Mouse (Mus musculus) intestine, embryonic 14.5 days (tissue): ENCODE data around the gene Nebl. TPM values are rescaled to one million over a fixed set of nuclear protein-coding genes. Genes with fewer than 3 reads are reported as not detected.

Source experiments
- ATAC-seq: fragments of 200-750 bp; cut with Nextera tagmentation; replicated peaks from 2 replicates; pipeline ENCODE4 v1.8.0; 2017; ENCODE audit warnings: low read depth, moderate number of reproducible peaks, moderate TSS enrichment, moderate library complexity; ENCODE audit not compliant: low FRiP score, low TSS enrichment
- DNase-seq: peaks from one replicate; pipeline ENCODE4 v3.0.0-alpha.2; 2018; ENCODE audit warnings: low spot score
- H3K27ac ChIP-seq: fragments of 300-500 bp; sonication (generic); 2 replicates; pipeline ENCODE4 v1.5.1; 2014; ENCODE audit warnings: low read depth, mild to moderate bottlenecking, control low read depth
- H3K27me3 ChIP-seq: fragments of 300-500 bp; sonication (generic); replicated peaks from 2 replicates; pipeline ENCODE4 v1.6.1; 2014; ENCODE audit warnings: low read length, control low read depth; ENCODE audit not compliant: control insufficient read depth, insufficient read depth
- H3K36me3 ChIP-seq: fragments of 300-500 bp; sonication (generic); 2 replicates; pipeline ENCODE4 v1.6.1; 2014; ENCODE audit warnings: low read length, control low read depth; ENCODE audit not compliant: control insufficient read depth, insufficient read depth
- H3K4me1 ChIP-seq: fragments of 300-500 bp; sonication (generic); replicated peaks from 2 replicates; pipeline ENCODE4 v1.6.1; 2014; ENCODE audit warnings: low read length, control low read depth, mixed read lengths; ENCODE audit not compliant: control insufficient read depth, insufficient read depth
- H3K4me2 ChIP-seq: fragments of 300-500 bp; sonication (generic); 2 replicates; pipeline ENCODE4 v1.6.1; 2014; ENCODE audit warnings: low read length
- H3K4me3 ChIP-seq: fragments of 300-500 bp; sonication (generic); 2 replicates; pipeline ENCODE4 v1.5.1; 2014; ENCODE audit warnings: low read depth, low read length, control low read depth, mixed read lengths
- H3K9ac ChIP-seq: fragments of 300-500 bp; sonication (generic); 2 replicates; pipeline ENCODE4 v1.6.1; 2014; ENCODE audit warnings: mild to moderate bottlenecking, low read length
- H3K9me3 ChIP-seq: fragments of 300-500 bp; sonication (generic); 2 replicates; pipeline ENCODE4 v1.6.1; 2016; ENCODE audit warnings: low read length, control low read depth; ENCODE audit not compliant: control insufficient read depth
- WGBS: fragments of 180-500 bp; shearing (Covaris S2); extraction: QIAGEN DNeasy Blood & Tissue Kit; methylation state at CpG from one replicate; pipeline ENCODE4 v1.1.7; 2014; 5-methylcytosine and 5-hydroxymethylcytosine counted together
- polyA plus RNA-seq: library from polyadenylated mRNA; unstranded; fragments of >200 nt; fragmentation: Nextera tagmentation; extraction: Ambion mirVana; gene quantifications from 2 replicates; pipeline ENCODE4 v1.2.1, GENCODE M21; 2014

Nebl gene
- polyA plus RNA-seq, 1 experiment from 2014 or later = 0.99 TPM

GRCm38 (mm10) chr2:17638631-17639030 is 92.6 kb downstream of the Nebl start:
- no peaks in the 10 kb centered on the region for H3K4me1 ChIP-seq
- ATAC-seq = no peak
- no peak overlapping the region for H3K4me2 ChIP-seq
- no peaks in the 10 kb centered on the region for H3K36me3 ChIP-seq
- no peaks in the 10 kb centered on the region for H3K27me3 ChIP-seq
- H3K27ac ChIP-seq = no peak overlapping the region
- H3K9me3 ChIP-seq = no peaks in the 10 kb centered on the region
- DNase-seq = no peak
- 61% methylated on average over 5 of the region's 5 CpGs for WGBS
- H3K9ac ChIP-seq = no peak overlapping the region
- H3K4me3 ChIP-seq = no peak overlapping the region

GRCm38 (mm10) chr2:17623931-17624330 is 107.3 kb downstream of the Nebl start:
- no peak overlapping the region for H3K4me3 ChIP-seq
- DNase-seq (no peak), ATAC-seq (no peak)
- no peaks in the 10 kb centered on the region for H3K27me3 ChIP-seq
- no peak overlapping the region for H3K4me2 ChIP-seq
- no peak overlapping the region for H3K27ac ChIP-seq
- no peaks in the 10 kb centered on the region for H3K4me1 ChIP-seq
- H3K9me3 ChIP-seq = no peaks in the 10 kb centered on the region
- H3K9ac ChIP-seq = no peak overlapping the region
- H3K36me3 ChIP-seq = no peaks in the 10 kb centered on the region
- 44% methylated on average over 3 of the region's 3 CpGs for WGBS

GRCm38 (mm10) chr2:17610259-17610658 is 121.0 kb downstream of the Nebl start:
- Histone ChIP-seq H3K4me3 (no peak overlapping the region), H3K4me1 (no peaks in the 10 kb centered on the region), H3K36me3 (no peaks in the 10 kb centered on the region), H3K9ac (no peak overlapping the region), H3K27ac (no peak overlapping the region), H3K27me3 (no peaks in the 10 kb centered on the region), H3K4me2 (no peak overlapping the region), H3K9me3 (no peaks in the 10 kb centered on the region)
- DNase-seq (no peak), ATAC-seq (no peak)
- 65% methylated on average over 3 of the region's 3 CpGs for WGBS

GRCm38 (mm10) chr2:17603573-17603972 is 127.7 kb downstream of the Nebl start:
- Histone ChIP-seq H3K27me3 (no peaks in the 10 kb centered on the region), H3K4me3 (no peak overlapping the region), H3K9me3 (no peaks in the 10 kb centered on the region), H3K36me3 (no peaks in the 10 kb centered on the region), H3K4me2 (no peak overlapping the region), H3K27ac (no peak overlapping the region), H3K4me1 (no peaks in the 10 kb centered on the region), H3K9ac (no peak overlapping the region)
- DNase-seq = no peak
- no peak for ATAC-seq
- WGBS = 63% methylated on average over 4 of the region's 4 CpGs

GRCm38 (mm10) chr2:17600652-17601051 is 130.6 kb downstream of the Nebl start:
- ATAC-seq = no peak
- 80% methylated on average over 2 of the region's 2 CpGs for WGBS
- DNase-seq = no peak
- Histone ChIP-seq H3K4me3 (no peak overlapping the region), H3K4me2 (no peak overlapping the region), H3K9me3 (no peaks in the 10 kb centered on the region), H3K9ac (no peak overlapping the region), H3K36me3 (no peaks in the 10 kb centered on the region), H3K4me1 (no peaks in the 10 kb centered on the region), H3K27ac (no peak overlapping the region), H3K27me3 (no peaks in the 10 kb centered on the region)

GRCm38 (mm10) chr2:17599860-17600259 is 131.4 kb downstream of the Nebl start:
- WGBS = 67% methylated on average over 4 of the region's 4 CpGs
- no peak overlapping the region for H3K4me2 ChIP-seq
- ATAC-seq = no peak
- no peak for DNase-seq
- no peaks in the 10 kb centered on the region for H3K36me3 ChIP-seq
- no peaks in the 10 kb centered on the region for H3K4me1 ChIP-seq
- H3K4me3 ChIP-seq = no peak overlapping the region
- no peak overlapping the region for H3K27ac ChIP-seq
- H3K9me3 ChIP-seq = no peaks in the 10 kb centered on the region
- no peaks in the 10 kb centered on the region for H3K27me3 ChIP-seq
- H3K9ac ChIP-seq = no peak overlapping the region

- H3K27ac ChIP-seq = no peak overlapping the region
- WGBS = 38% methylated on average over 2 of the region's 2 CpGs
- no peaks in the 10 kb centered on the region for H3K4me1 ChIP-seq
- ATAC-seq (no peak), DNase-seq (no peak)
- H3K36me3 ChIP-seq = no peaks in the 10 kb centered on the region
- no peaks in the 10 kb centered on the region for H3K27me3 ChIP-seq
- H3K9ac ChIP-seq = no peak overlapping the region
- no peak overlapping the region for H3K4me2 ChIP-seq
- no peaks in the 10 kb centered on the region for H3K9me3 ChIP-seq
- no peak overlapping the region for H3K4me3 ChIP-seq
These were observed 133.3 kb downstream of the Nebl start for GRCm38 (mm10) chr2:17597932-17598331.

GRCm38 (mm10) chr2:17589669-17590068 is 141.6 kb downstream of the Nebl start:
- no peaks in the 10 kb centered on the region for H3K4me1 ChIP-seq
- no peaks in the 10 kb centered on the region for H3K36me3 ChIP-seq
- no peaks in the 10 kb centered on the region for H3K9me3 ChIP-seq
- no peaks in the 10 kb centered on the region for H3K27me3 ChIP-seq
- 89% methylated on average over 3 of the region's 3 CpGs for WGBS
- H3K9ac ChIP-seq = no peak overlapping the region
- ATAC-seq (no peak), DNase-seq (no peak)
- no peak overlapping the region for H3K27ac ChIP-seq
- H3K4me2 ChIP-seq = no peak overlapping the region
- H3K4me3 ChIP-seq = no peak overlapping the region

GRCm38 (mm10) chr2:17585329-17585992 is 145.8 kb downstream of the Nebl start:
- WGBS = 76% methylated on average over 6 of the region's 6 CpGs
- DNase-seq (no peak), ATAC-seq (no peak)

More at GRCm38 (mm10) chr2:17585329-17585992, 145.8 kb downstream of the Nebl start:
- H3K4me2 ChIP-seq = no peak overlapping the region
- H3K9me3 ChIP-seq = no peaks in the 10 kb centered on the region
- no peak overlapping the region for H3K4me3 ChIP-seq
- no peak overlapping the region for H3K9ac ChIP-seq
- no peaks in the 10 kb centered on the region for H3K36me3 ChIP-seq
- no peaks in the 10 kb centered on the region for H3K27me3 ChIP-seq
- H3K27ac ChIP-seq = no peak overlapping the region
- no peaks in the 10 kb centered on the region for H3K4me1 ChIP-seq
